Mouse (Mus musculus): ENCODE results near the gene Ikbip.

Gene Ikbip

GRCm38 (mm10) chr10:91082550-91083392, at the start of gene Ikbip, which contains the start of gene Apaf1:
Gene Ikbip, plus strand, starts transcription at chr10:91082940.
Gene Apaf1, minus strand, starts transcription at chr10:91082770.
- DNase-seq (ENCODE audit: low read depth, low spot score): peak; percentile 95

GRCm38 (mm10) chr10:91033942-91034341, 48.8 kb upstream of the Ikbip start:
- DNase-seq (ENCODE audit: low read depth, low spot score): peak; percentile 50

GRCm38 (mm10) chr10:91049696-91050095, 33.0 kb upstream of the Ikbip start:
- no peak for DNase-seq (ENCODE audit: low read depth, low spot score)

- no peak for DNase-seq (ENCODE audit: low read depth, low spot score)
Observed at GRCm38 (mm10) chr10:91051156-91051555, 31.6 kb upstream of the Ikbip start.

- DNase-seq (ENCODE audit: low read depth, low spot score): no peak
Observed at GRCm38 (mm10) chr10:91052734-91053133, 30.0 kb upstream of the Ikbip start.

GRCm38 (mm10) chr10:91060742-91061141, 22.0 kb upstream of the Ikbip start:
- no peak for DNase-seq (ENCODE audit: low read depth, low spot score)

- DNase-seq (ENCODE audit: low read depth, low spot score): no peak
Observed at GRCm38 (mm10) chr10:91062355-91062754, 20.4 kb upstream of the Ikbip start.

- no peak for DNase-seq (ENCODE audit: low read depth, low spot score)
Observed at GRCm38 (mm10) chr10:91071768-91072167, 11.0 kb upstream of the Ikbip start.

- no peak for DNase-seq (ENCODE audit: low read depth, low spot score)
Observed at GRCm38 (mm10) chr10:91073345-91073744, 9.4 kb upstream of the Ikbip start.

- DNase-seq (ENCODE audit: low read depth, low spot score): no peak
Observed at GRCm38 (mm10) chr10:91076667-91077066, 6.1 kb upstream of the Ikbip start.

GRCm38 (mm10) chr10:91080540-91080939, 2.2 kb upstream of the Ikbip start:
- no peak for DNase-seq (ENCODE audit: low read depth, low spot score)

GRCm38 (mm10) chr10:91081959-91082507, 707 bp upstream of the Ikbip start:
- no peak for DNase-seq (ENCODE audit: low read depth, low spot score)

GRCm38 (mm10) chr10:91083393-91083927, 720 bp downstream of the Ikbip start:
- DNase-seq (ENCODE audit: low read depth, low spot score): no peak

- DNase-seq (ENCODE audit: low read depth, low spot score): no peak
Observed at GRCm38 (mm10) chr10:91092812-91093211, 10.1 kb downstream of the Ikbip start.

GRCm38 (mm10) chr10:91094251-91095104, 11.7 kb downstream of the Ikbip start:
- DNase-seq (ENCODE audit: low read depth, low spot score): no peak

GRCm38 (mm10) chr10:91098056-91098455, 15.3 kb downstream of the Ikbip start:
- no peak for DNase-seq (ENCODE audit: low read depth, low spot score)

- no peak for DNase-seq (ENCODE audit: low read depth, low spot score)
Observed at GRCm38 (mm10) chr10:91100101-91100500, 17.4 kb downstream of the Ikbip start.

- no peak for DNase-seq (ENCODE audit: low read depth, low spot score)
Observed at GRCm38 (mm10) chr10:91101936-91102335, 19.2 kb downstream of the Ikbip start.

- DNase-seq (ENCODE audit: low read depth, low spot score): no peak
Observed at GRCm38 (mm10) chr10:91102799-91103590, 20.3 kb downstream of the Ikbip start.

- DNase-seq (ENCODE audit: low read depth, low spot score): no peak
Observed at GRCm38 (mm10) chr10:91105981-91106380, 23.2 kb downstream of the Ikbip start.

GRCm38 (mm10) chr10:91109841-91110240, 27.1 kb downstream of the Ikbip start:
- DNase-seq (ENCODE audit: low read depth, low spot score): no peak

Measured in telencephalon, adult 2 months (tissue).